Mouse (Mus musculus): ENCODE data around the gene Foxc1.

- TF ChIP-seq POLR2A (IDR thresholded peaks at IDR 0.05; ENCODE audit: borderline replicate concordance, insufficient read depth, low read length) (no peak), CTCF (IDR thresholded peaks at IDR 0.05; ENCODE audit: borderline replicate concordance, insufficient read depth, low read depth, low read length) (peak; percentile 70)
Observed at GRCm38 (mm10) chr13:31800581-31801576, 5.6 kb upstream of the Foxc1 start.

Data from cerebellum, adult 2 months (tissue).